Mouse (Mus musculus): ENCODE data around the gene Sdc1.

- no peak for TF ChIP-seq EP300 (IDR thresholded peaks at IDR 0.05; ENCODE audit: low read depth)
- no peak for TF ChIP-seq CTCF (IDR thresholded peaks at IDR 0.05; ENCODE audit: low read depth)
These were observed 10.0 kb downstream of the Sdc1 start for GRCm38 (mm10) chr12:8781121-8781520.
